Mouse (Mus musculus): ENCODE data around the gene Golph3l. TPM values are rescaled to one million over a fixed set of nuclear protein-coding genes. Genes with fewer than 3 reads are reported as not detected.
"Not testable (repeated sequence)": the region's sequence is repeated elsewhere in the genome, so short reads cannot be mapped to it uniquely, and the experiment has no call there.

Golph3l gene
- polyA plus RNA-seq, 1 experiment, result 11.1 TPM

GRCm38 (mm10) chr3:95624628-95625503 lies 36.1 kb downstream of the Golph3l start, which contains the start of gene Ensa:
Ensa (plus strand) TSS chr3:95624993.
- DNase-seq (ENCODE audit: low read depth), result peak; percentile 97

GRCm38 (mm10) chr3:95627763-95628162 lies 39.0 kb downstream of the Golph3l start:
- no peak for DNase-seq (ENCODE audit: low read depth)

- DNase-seq (ENCODE audit: low read depth), result no peak
Measured at GRCm38 (mm10) chr3:95629755-95630154, 41.0 kb downstream of the Golph3l start.

DNA sequence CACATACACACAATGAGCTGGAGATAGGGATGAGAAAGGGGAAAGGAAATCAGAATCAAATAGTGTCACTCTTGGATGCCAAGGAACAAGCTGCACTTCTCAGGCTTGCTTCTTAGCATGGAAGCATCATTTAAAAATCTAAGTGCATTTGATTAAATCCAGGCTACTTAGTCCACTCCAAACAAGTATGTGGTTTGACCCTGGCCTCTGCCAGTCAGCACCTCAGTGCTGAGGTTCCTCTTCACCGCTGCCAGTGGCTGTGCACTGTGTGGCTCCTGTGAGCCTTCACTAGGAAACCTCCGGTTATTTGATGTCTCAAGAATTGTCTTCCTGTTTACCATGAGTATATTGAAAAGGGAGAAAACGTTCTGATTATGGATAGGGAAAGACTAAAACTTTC lies 42.1 kb downstream of the Golph3l start:
- DNase-seq (ENCODE audit: low read depth), result no peak

- no peak for DNase-seq (ENCODE audit: low read depth)
Measured at GRCm38 (mm10) chr3:95631304-95631703, 42.6 kb downstream of the Golph3l start.

DNA sequence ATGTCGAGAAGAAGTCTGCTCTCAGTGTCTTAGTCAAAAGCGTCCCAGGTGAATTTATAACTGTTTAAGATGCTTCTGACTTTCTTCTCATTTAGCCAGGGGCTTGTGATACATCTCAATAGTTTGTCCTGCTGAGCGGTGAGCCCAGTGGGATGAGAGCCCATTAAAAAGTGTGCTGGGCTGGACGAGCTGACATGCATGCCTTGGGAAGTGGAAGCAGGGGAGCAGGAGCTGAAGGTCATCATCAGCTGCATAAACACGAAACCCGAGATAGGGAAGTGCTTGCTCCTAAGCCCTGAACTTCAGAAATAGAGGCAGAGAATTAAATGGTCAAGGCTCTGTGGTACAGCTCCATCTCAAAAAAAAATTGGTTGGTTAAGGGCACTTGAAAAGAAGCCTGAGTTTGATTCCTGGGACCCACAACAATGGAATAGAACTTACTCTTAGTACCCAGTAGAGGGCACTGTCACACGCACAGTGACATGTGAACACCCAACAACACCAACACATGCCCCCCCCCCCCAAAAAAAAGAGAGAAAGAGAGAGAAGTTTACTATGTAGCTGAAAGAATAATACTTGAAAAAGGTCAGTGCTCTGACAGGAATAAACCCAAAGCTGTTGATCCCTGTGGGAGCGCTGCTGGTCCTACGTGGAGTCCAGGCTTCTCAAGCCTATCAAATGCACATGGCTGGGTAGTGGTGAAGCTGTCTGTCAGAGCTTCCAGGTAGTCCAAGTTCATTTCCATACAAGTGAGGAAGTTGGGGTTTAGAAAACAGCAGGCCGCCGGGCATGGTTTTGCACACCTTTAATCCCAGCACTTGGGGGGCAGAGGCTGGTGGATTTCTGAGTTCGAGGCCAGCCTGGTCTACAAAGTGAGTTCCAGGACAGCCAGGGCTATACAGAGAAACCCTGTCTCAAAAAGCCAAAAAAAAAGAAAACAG lies 44.2 kb downstream of the Golph3l start:
- DNase-seq (ENCODE audit: low read depth), result no peak

DNA sequence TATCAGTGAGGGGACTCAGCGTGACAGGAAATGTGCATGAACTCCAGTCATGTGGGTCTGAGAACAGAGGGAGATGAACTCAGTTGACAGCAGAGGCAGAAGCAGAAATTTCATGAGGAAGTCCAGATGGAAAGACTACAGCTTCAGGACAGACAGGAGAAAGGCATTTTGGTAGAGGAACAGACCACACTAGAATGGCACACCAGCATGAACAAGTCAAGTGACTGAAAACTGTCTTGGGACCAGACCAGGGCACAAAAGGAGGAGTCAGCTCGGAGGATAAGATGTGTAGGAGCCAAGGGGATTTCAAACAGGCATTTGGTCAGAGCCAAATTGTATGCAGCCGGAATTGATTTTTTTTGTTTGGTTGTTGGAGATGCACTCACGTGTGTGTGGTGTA lies 46.9 kb downstream of the Golph3l start:
- DNase-seq (ENCODE audit: low read depth), result no peak

DNA sequence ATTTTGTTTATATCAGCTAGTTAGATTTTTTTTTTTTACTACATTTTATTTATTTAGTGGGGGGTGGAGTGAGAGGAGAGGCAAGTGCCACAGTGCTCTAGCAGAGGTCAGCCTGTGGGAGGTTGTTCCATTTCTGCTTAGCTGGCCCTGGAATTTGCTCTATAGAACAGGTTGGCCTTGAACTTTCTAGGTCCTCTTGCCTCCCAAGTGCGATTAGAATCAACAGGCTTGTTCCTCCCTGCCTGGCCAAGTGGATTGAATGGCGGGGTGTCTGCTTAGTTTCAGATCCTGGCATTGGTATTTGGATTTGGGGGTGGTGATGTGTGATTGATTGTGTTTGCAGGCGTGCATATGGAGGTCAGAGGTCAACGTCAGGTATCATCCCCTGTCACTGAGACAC lies 47.3 kb downstream of the Golph3l start:
- DNase-seq (ENCODE audit: low read depth), result no peak

DNA sequence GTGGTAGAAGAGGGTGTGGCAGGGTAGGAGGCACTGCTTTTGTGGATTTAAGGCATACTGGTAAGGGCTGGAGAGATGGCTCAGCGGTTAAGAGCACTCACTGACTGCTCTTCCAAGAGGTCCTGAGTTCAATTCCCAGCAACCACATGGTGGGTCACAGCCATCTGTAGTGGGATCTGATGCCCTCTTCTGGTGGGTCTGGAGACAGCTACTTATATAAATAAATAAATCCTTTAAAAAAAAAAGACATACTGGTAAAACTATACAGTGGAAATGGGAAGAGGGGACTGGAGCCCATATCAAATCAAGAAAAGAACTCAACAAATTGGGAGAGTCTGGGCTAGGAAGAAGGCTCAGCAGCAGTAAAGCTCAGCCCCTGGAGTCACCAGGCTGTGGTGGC lies 51.0 kb downstream of the Golph3l start:
- DNase-seq (ENCODE audit: low read depth), result no peak

DNA sequence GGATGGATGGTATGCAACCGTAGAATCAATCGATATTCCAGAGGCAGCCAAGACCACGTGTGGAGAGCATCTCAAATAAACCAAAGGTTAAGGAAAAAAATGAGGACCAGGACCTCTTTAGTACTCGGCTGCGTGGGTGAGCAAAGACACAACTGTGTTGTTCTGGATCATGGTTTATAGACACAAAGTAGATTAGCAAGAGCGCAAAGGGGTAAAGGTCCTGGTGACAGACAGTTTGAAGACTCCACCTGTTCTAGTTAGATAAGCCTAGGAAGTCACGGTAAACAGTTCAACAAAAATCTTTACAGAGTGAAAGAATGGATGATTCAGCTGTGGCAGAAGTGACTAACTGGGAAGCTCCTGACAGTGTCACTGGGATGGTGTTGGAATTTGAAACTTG lies 54.4 kb downstream of the Golph3l start:
- no peak for DNase-seq (ENCODE audit: low read depth)

GRCm38 (mm10) chr3:95645313-95646235 lies 56.8 kb downstream of the Golph3l start:
- DNase-seq (ENCODE audit: low read depth), result no peak

GRCm38 (mm10) chr3:95648016-95648415 lies 59.3 kb downstream of the Golph3l start:
- no peak for DNase-seq (ENCODE audit: low read depth)

DNA sequence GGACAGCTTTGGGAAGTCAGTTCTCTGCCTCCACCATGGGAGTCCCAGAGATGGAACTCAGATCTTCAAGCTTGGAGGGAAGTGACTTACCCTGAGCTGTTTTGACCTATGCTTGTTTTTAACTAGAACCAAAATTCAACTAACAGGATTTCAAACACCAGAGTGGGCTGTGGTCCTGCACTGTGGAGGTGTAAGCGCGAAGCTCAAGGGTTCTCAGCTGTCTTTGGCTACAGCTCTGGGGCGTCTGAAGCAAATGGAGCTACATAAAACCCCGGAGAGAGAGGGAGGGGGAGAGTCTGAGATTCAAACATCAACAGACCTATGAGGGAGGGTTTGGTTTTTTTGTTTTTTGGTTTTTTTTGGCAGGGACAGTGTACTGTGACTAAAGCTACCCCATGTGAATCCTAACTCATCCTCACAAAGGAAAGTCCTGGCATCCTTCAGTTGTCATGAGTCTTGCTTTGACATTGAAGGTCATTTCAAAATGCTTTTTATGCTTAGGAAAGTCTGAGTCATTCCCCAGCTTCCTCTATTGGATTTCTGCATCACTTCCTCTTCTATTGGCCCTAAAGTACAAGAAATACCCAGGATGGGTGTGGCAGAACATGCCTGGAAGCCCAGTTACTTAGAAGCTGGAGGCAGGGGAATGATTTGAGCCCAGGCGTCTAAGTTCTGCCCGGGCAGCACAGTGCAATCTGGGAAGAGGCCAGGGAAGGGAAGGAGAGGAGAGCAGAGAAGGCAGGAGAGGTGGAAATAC lies 61.7 kb downstream of the Golph3l start:
- no peak for DNase-seq (ENCODE audit: low read depth)

GRCm38 (mm10) chr3:95651033-95651373 lies 62.3 kb downstream of the Golph3l start:
- no peak for DNase-seq (ENCODE audit: low read depth)

DNA sequence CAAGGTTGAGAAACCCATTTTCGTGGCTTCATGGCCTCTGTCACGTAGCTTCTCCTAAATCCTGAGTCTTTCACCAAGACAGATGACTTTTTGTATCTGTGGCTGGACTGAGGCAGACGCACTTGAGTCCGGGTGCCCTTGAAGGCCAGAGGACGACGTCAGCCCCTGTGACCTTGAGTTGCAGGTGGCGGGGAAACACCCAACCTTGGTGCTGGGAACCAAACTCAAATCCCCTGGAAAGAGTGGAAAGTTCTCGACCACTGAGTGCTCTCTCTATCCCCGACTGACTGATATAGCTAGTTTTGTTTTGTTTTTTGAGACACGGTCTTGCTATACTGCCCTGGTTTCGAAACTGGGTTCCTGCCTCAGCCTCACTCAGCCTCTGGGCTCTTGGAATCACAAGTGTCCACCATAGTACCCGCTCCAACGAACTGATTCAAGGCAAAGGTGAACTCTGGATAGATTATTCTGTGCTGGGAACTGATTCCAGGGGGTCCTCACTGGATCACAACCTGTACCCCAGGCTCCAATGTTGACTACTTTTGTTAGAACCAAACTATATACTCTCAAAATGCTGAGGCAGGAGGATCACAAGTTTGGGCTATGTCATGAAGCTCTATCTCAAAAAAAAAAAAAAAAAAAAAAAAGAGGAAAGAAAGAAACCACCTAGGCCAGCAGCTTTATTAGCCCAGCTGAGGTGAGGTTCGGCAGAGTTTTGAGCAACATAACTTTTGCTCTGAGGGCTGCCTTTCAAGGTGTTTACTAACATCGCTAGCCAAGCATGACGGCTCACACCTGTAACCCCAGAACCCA lies 62.9 kb downstream of the Golph3l start:
- DNase-seq (ENCODE audit: low read depth), result no peak

- DNase-seq (ENCODE audit: low read depth), result no peak
Measured at GRCm38 (mm10) chr3:95652204-95652811, 63.6 kb downstream of the Golph3l start.

DNA sequence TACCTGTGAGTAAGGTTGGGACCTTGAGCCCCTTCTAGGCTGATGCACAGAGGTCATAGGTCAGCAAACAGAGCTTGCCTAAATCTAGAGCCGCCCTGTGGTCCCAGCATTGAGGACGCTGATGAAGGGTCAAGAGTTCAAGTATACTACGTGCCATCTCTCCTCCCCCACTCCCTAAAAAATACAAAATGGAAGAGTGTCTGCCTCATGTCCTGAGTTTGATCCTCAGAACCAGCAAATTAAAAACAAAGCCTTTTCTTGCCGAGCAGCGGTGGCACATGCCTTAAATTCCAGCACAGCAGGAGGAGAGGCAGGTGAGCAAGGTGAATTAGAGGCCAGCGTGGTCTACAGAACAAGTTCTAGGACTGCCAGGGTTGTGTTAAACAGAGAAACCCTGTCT lies 64.1 kb downstream of the Golph3l start:
- DNase-seq (ENCODE audit: low read depth), result no peak

DNA sequence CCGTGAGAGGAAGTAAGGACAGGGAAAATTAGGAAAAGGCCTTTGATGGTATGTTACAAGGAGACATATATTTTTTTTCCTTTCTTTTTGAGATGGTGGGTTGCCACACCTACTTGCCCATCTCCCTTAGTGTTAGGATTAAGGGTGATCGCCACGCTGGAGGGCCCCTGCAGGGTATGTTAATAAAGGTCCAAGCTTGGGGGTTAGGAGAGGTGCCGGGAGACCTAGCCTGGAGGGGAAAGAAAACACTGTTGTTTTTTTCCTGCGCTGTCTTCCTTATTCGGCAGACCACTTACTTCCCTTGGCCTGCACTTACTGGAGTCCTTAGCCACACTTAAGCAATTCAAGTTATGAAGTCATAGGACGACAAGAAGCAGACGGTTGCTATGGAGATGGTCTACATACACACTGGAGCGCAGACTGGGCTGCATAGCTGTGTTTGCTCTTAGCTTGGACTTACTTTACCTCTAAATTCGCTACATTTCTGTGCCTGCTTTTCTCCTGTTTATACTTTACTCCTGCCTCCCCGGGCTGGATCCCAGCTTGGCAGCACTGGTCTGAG lies 64.8 kb downstream of the Golph3l start:
- DNase-seq (ENCODE audit: low read depth), result no peak

- not testable (repeated sequence) for DNase-seq (ENCODE audit: low read depth)
Measured at GRCm38 (mm10) chr3:95654371-95654770, 65.6 kb downstream of the Golph3l start.
